Mouse (Mus musculus): ENCODE data around the gene Dmbx1.

DNA sequence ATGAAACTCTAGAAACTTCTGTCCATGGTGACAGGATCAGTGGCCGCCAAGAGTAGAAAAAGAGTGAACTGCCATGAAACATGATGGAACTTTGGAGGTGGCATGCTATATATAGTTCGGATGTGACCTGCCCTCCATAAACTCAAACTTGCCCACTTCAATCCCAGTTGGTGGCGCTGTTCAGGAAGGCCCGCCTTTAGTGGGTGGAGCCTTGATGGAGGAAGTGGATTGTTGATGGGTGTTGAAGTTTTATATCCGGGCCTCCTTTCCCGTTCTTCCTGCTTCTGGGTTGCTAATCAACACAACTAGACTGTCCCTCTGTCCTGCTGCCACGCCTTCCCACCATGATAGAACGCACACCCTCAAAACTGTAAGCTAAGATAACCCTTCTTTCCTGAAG is 45.2 kb upstream of the Dmbx1 start:
- TF ChIP-seq POLR2A (IDR thresholded peaks at IDR 0.05; ENCODE audit: borderline replicate concordance, control insufficient read depth, low read depth, low read length) = no peak
- peak; percentile 9; the same call in 1 of the 2 replicates for TF ChIP-seq CTCF (IDR thresholded peaks at IDR 0.05; ENCODE audit: control insufficient read depth, insufficient read depth, low read length)

Measured in bone marrow, adult 2 months (tissue).